Mouse (Mus musculus) kidney, embryonic 16.5 days (tissue): Measurements from ENCODE around the gene Xrcc1. TPM values are rescaled to one million over a fixed set of nuclear protein-coding genes. Genes with fewer than 3 reads are reported as not detected.

Experiments used
- ATAC-seq: fragments of 200-750 bp; cut with Nextera tagmentation; 2 replicates; pipeline ENCODE4 v1.8.0; 2017; ENCODE audit warnings: moderate TSS enrichment; ENCODE audit not compliant: low FRiP score, low TSS enrichment
- H3K27ac ChIP-seq: fragments of 300-500 bp; sonication (generic); 2 replicates; pipeline ENCODE4 v1.5.1; 2014; ENCODE audit warnings: low read length
- H3K27me3 ChIP-seq: fragments of 300-500 bp; sonication (generic); 2 replicates; pipeline ENCODE4 v1.6.1; 2014; ENCODE audit warnings: low read length, control low read depth, mixed read lengths; ENCODE audit not compliant: insufficient read depth
- H3K36me3 ChIP-seq: fragments of 300-500 bp; sonication (generic); 2 replicates; pipeline ENCODE4 v1.6.1; 2014; ENCODE audit warnings: low read length, control low read depth, mixed read lengths; ENCODE audit not compliant: insufficient read depth
- H3K4me1 ChIP-seq: fragments of 300-500 bp; sonication (generic); 2 replicates; pipeline ENCODE4 v1.6.1; 2014; ENCODE audit warnings: low read length, control low read depth, mixed read lengths; ENCODE audit not compliant: insufficient read depth
- H3K4me2 ChIP-seq: fragments of 300-500 bp; sonication (generic); replicated peaks from 2 replicates; pipeline ENCODE4 v1.6.1; 2014; ENCODE audit warnings: low read depth, low read length
- H3K4me3 ChIP-seq: fragments of 300-500 bp; sonication (generic); 2 replicates; pipeline ENCODE4 v1.5.1; 2014; ENCODE audit warnings: mild to moderate bottlenecking, low read length
- H3K9ac ChIP-seq: fragments of 300-500 bp; sonication (generic); replicated peaks from 2 replicates; pipeline ENCODE4 v1.6.1; 2014; ENCODE audit warnings: low read length
- H3K9me3 ChIP-seq: fragments of 300-500 bp; sonication (generic); 2 replicates; pipeline ENCODE4 v1.6.1; 2016; ENCODE audit warnings: low read length, control low read depth
- WGBS: fragments of 180-500 bp; shearing (Covaris S2); extraction: QIAGEN DNeasy Blood & Tissue Kit; methylation state at CpG from one replicate; pipeline ENCODE4 v1.1.7; 2014; 5-methylcytosine and 5-hydroxymethylcytosine counted together
- polyA plus RNA-seq: library from polyadenylated mRNA; unstranded; fragments of >200 nt; fragmentation: Nextera tagmentation; extraction: Ambion mirVana; gene quantifications from 2 replicates; pipeline ENCODE4 v1.2.1, GENCODE M21; 2015

Xrcc1 gene
- polyA plus RNA-seq, 1 experiment from 2014 or later, result 159 TPM

DNA sequence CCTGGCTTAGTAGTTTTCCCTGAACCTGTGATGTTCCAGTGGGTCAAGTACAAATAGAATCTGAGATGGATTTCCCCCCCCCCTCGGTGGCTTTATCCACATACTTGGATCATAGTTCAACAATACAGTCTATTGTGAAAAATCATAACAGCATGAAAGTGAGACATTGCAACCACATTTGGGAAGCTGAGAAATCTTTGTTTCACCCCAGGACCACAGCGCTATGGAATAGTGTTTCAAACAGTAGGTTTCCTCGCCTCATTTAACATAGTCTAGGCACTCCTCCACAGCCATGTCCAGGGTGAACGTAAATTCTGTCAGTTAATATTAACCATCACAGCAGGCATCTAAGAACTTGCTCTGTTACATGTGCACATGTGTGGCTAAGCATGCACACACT is 9.0 kb upstream of the Xrcc1 start:
- H3K4me3 ChIP-seq, result no peak overlapping the region
- ATAC-seq, result peak; percentile 44
- H3K27ac ChIP-seq, result peak overlapping the region; percentile 81
- H3K9ac ChIP-seq, result no peak overlapping the region
- 36% methylated on average over 4 of the region's 4 CpGs for WGBS
- H3K36me3 ChIP-seq, result peaks cover 23% of the 10 kb centered on the region
- peaks cover 3% of the 10 kb centered on the region; the same call in 1 of the 2 replicates for H3K9me3 ChIP-seq
- no peaks in the 10 kb centered on the region for H3K27me3 ChIP-seq
- H3K4me1 ChIP-seq, result peaks cover 31% of the 10 kb centered on the region
- no peak overlapping the region for H3K4me2 ChIP-seq

DNA sequence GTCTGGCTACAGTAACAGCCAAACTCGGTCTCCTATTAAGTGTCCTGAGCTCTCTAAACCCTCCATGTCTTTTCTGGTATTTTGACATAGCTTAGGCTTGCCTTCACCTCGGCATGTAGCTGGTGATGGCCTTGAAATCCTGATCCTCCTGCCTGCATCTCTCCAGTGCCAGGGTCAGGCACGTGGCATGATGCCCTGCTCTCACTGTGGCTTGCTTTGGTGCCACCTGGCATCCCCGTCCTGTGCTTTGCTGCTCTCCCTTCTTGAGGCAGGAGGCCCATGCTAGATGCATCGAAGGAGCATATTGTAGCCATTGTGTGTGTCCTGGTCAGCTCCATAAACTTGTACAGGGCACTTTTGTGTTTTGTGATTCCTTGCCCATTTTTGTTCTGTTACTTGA is 8.5 kb upstream of the Xrcc1 start:
- Histone ChIP-seq H3K27me3 (no peaks in the 10 kb centered on the region), H3K4me1 (peaks cover 27% of the 10 kb centered on the region), H3K4me3 (no peak overlapping the region), H3K9me3 (peaks cover 3% of the 10 kb centered on the region; the same call in 1 of the 2 replicates), H3K4me2 (no peak overlapping the region), H3K9ac (no peak overlapping the region), H3K27ac (peak overlapping the region; percentile 81), H3K36me3 (peaks cover 23% of the 10 kb centered on the region)
- ATAC-seq, result no peak
- WGBS, result 54% methylated on average over 5 of the region's 5 CpGs

DNA sequence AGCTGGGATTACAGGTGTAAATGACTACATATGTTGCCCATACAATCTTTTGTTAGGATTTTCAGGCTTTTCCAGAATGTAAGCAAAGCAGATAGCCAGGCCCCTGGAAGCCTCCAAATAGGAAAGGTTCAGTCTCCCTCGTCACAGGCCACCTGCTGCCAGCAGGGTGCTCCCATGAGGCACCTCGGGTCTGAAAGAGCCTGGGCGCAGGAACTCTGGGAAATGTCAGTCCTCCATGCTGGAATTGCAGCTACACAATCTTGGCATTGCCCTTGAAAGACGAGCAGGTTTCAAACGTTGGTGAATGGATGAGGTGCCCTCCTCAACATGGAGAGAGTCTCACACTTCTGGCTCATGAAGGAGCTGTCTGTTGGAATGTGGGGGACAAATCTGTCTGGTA is 7.9 kb upstream of the Xrcc1 start:
- 39% methylated on average over 5 of the region's 5 CpGs for WGBS
- no peak for ATAC-seq
- H3K27ac ChIP-seq, result no peak overlapping the region
- no peak overlapping the region for H3K4me2 ChIP-seq
- peaks cover 27% of the 10 kb centered on the region for H3K4me1 ChIP-seq
- H3K9me3 ChIP-seq, result peaks cover 3% of the 10 kb centered on the region; the same call in 1 of the 2 replicates
- no peaks in the 10 kb centered on the region for H3K27me3 ChIP-seq
- no peak overlapping the region for H3K9ac ChIP-seq
- peaks cover 21% of the 10 kb centered on the region for H3K36me3 ChIP-seq
- H3K4me3 ChIP-seq, result no peak overlapping the region

DNA sequence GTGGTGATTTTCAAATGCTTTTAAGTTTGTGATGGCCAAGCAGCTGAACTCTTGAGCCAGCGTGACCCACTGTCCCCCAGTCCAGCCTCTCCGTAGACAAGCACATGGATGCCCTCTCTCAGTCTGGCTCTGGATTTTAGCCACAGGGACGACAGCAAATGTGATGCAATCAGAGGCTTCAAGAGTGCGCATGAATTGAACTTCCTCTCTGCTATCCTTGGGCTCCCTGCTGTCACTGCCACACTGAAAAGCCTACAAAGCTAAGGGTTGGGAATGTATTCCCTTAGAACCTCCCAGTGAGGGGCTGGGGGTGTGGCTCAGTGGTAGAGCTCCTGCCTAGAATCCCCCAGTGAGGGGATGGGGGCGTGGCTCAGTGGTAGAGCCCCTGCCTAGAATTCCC is 7.4 kb upstream of the Xrcc1 start:
- no peak overlapping the region for H3K9ac ChIP-seq
- no peak overlapping the region for H3K4me3 ChIP-seq
- H3K9me3 ChIP-seq, result peaks cover 3% of the 10 kb centered on the region; the same call in 1 of the 2 replicates
- no peak overlapping the region for H3K4me2 ChIP-seq
- no peak for ATAC-seq
- peaks cover 15% of the 10 kb centered on the region for H3K36me3 ChIP-seq
- WGBS, result 82% methylated on average over 5 of the region's 5 CpGs
- H3K27ac ChIP-seq, result no peak overlapping the region
- H3K4me1 ChIP-seq, result peaks cover 24% of the 10 kb centered on the region
- no peaks in the 10 kb centered on the region for H3K27me3 ChIP-seq

DNA sequence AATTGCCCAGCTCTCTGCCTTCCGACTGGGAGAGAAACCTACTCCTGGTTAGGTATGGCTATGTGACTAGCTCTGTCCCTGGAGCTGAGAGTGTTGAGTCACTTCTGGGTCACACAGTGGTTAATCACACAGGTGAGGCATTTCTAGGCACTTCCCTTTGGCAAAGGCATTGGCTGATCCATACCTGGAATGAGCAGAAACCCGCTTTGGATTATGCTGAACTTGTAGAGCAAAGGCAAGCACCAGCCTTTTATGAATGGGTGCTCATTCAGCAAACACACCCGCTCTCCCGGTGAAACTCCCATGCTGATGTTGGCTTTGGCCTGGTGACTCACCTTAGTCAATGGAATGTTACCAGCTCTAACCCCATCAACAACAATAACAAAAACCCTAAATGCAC is 6.4 kb upstream of the Xrcc1 start:
- Histone ChIP-seq H3K9me3 (peaks cover 3% of the 10 kb centered on the region), H3K9ac (no peak overlapping the region), H3K4me1 (peaks cover 20% of the 10 kb centered on the region), H3K4me2 (no peak overlapping the region), H3K36me3 (peaks cover 10% of the 10 kb centered on the region), H3K27me3 (no peaks in the 10 kb centered on the region), H3K27ac (no peak overlapping the region), H3K4me3 (no peak overlapping the region)
- no peak for ATAC-seq
- WGBS, result 97% methylated on average over 4 of the region's 4 CpGs

DNA sequence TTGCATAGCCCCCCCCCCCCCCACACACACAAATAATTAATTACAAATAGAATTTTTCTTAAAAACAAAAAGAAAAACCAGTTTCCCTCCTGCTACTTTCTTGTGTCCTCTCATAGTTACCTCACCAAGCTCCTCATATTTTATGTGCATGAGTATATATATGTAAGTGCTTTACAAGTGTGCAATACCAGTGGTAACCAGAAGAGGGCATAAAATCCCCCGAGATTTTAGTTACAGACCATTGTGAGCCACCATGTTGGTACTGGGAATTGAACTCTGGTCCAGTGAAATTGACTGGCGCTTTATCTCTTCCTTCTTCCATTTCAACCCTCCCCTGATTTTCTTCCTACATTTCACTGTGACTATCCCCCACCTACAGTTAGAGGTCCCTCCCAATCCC is 1.6 kb upstream of the Xrcc1 start:
- Histone ChIP-seq H3K27me3 (no peaks in the 10 kb centered on the region), H3K36me3 (peaks cover 6% of the 10 kb centered on the region), H3K4me2 (no peak overlapping the region), H3K4me1 (peaks cover 14% of the 10 kb centered on the region), H3K9me3 (no peaks in the 10 kb centered on the region; the same call in 1 of the 2 replicates), H3K4me3 (no peak overlapping the region), H3K9ac (no peak overlapping the region), H3K27ac (no peak overlapping the region)
- WGBS, result 90% methylated on average over 2 of the region's 2 CpGs
- no peak for ATAC-seq

DNA sequence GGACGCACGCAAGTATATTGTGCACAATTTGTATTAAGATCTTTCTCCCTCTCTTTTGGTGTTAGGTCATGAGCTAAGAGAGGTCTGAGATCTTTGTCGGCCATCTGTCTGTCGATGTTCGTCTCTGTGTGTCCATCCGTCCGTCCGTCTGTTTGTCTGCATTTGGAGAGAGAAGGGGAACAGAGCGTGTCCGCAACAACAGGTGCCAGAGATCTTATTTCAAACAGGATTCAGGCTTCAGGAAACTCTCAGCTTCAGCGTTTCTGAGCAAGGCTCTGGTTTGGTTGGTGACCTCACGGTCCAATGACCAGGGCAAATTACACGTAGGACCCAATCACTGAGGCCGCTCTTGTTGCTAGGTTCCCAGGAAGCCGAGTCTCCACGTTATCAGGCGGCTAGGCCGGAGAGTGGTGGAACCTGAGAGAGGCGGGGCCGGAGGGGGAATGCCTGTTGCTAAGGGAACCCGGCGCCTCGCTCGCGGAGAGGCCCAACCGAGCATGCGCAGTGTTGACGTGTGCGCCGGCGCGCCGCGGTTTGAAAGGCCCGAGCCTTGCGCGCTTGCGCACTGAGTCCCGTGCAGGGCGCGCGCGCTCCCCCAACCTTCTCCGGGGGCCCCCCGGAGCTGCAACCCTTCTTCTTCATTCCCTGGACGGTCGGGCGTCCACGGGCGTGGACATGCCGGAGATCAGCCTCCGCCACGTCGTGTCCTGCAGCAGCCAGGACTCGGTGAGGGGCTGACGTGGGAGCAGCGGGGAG is 723 bp downstream of the Xrcc1 start:
- ATAC-seq, result peak; percentile 99
- H3K27ac ChIP-seq, result peak overlapping the region; percentile 95
- WGBS, result under 1% methylated on average over 57 of the region's 57 CpGs
- no peaks in the 10 kb centered on the region for H3K27me3 ChIP-seq
- H3K4me3 ChIP-seq, result peak overlapping the region; percentile 93
- no peaks in the 10 kb centered on the region; the same call in 1 of the 2 replicates for H3K9me3 ChIP-seq
- H3K36me3 ChIP-seq, result peaks cover 20% of the 10 kb centered on the region
- peaks cover 14% of the 10 kb centered on the region for H3K4me1 ChIP-seq
- H3K4me2 ChIP-seq, result peak overlapping the region; percentile 73
- peak overlapping the region; percentile 92 for H3K9ac ChIP-seq

DNA sequence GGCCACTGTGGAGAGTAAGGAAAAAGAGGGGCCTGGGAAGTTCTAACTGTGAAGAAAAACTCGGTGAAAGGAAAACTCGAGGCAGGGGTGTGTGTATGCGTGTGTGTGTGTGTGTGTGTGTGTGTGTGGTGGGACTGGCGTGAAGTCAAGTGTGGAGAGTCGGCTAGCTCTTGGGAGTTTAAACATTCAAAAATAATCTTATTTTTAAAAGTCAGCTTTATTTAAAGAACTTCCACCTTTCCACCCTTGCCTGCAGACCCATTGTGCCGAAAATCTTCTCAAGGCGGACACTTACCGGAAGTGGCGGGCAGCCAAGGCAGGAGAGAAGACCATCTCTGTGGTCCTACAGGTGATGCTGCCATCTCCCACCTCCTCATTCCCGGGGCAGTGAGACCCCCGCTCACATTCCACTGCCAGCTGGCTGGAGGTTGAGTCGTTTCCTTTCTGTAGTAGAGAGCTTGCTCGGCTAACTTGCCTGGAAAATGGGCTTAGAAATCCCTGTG is 1.5 kb downstream of the Xrcc1 start:
- H3K36me3 ChIP-seq, result peaks cover 27% of the 10 kb centered on the region
- H3K4me1 ChIP-seq, result peaks cover 14% of the 10 kb centered on the region
- peak overlapping the region; percentile 73 for H3K4me2 ChIP-seq
- no peaks in the 10 kb centered on the region for H3K27me3 ChIP-seq
- H3K27ac ChIP-seq, result peak overlapping the region; percentile 79
- no peaks in the 10 kb centered on the region; the same call in 1 of the 2 replicates for H3K9me3 ChIP-seq
- 21% methylated on average over 13 of the region's 13 CpGs for WGBS
- peak; percentile 0; the same call in 1 of the 2 replicates for ATAC-seq
- peak overlapping the region; percentile 92 for H3K9ac ChIP-seq
- peak overlapping the region; percentile 93 for H3K4me3 ChIP-seq

DNA sequence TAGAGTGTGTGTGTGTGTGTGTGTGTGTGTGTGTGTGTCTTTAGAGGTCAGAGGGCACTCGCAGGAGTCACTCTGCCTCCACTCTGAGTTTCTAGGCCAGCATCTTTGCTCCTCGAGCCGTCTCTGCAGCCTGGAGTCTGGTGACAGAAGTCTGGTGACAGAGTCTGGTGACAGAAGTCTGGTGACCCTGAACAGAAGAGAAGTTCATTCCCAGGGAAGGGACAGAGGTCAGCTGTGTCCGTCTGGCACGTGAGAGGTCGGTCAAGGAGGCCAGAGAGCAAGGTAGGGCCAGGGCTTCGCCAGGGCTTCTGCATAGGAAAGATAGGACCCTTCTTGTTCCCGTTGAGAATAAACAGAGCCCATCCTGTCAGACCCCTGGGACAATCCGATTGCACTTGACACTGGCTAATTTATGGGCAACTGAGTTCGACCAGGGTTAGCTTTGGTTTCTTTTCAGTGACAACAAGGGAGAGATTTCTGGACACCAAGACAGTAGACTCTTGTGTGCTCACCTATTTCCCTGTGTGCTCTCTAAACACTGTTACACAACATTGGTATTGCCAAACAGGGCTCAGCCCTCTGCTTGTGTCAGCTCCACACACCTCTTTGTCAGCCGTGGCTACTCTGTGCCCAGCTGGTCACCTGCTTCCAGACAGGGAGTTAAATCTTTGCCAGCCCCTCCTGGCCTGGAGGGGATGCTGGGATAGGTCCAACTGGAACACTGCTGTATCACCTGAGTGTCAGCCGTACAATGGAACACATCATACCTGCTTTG is 6.1 kb downstream of the Xrcc1 start:
- H3K27ac ChIP-seq, result no peak overlapping the region
- H3K4me3 ChIP-seq, result no peak overlapping the region
- no peak overlapping the region for H3K9ac ChIP-seq
- no peaks in the 10 kb centered on the region for H3K27me3 ChIP-seq
- peaks cover 54% of the 10 kb centered on the region for H3K36me3 ChIP-seq
- no peak for ATAC-seq
- H3K4me1 ChIP-seq, result peaks cover 6% of the 10 kb centered on the region
- no peak overlapping the region for H3K4me2 ChIP-seq
- WGBS, result 71% methylated on average over 12 of the region's 12 CpGs
- no peaks in the 10 kb centered on the region for H3K9me3 ChIP-seq
